Mouse (Mus musculus) G1E (cell line): Measurements from ENCODE around the gene Slc35b2. TPM values are rescaled to one million over a fixed set of nuclear protein-coding genes. Genes with fewer than 3 reads are reported as not detected.

Experiments
- ATAC-seq: 2 replicates; pipeline ENCODE4 v1.8.0; 2016; ENCODE audit warnings: mild to moderate bottlenecking; ENCODE audit not compliant: insufficient number of reproducible peaks, poor library complexity, low FRiP score, severe bottlenecking; ENCODE audit errors: extremely low read depth
- DNase-seq: peaks from one replicate; pipeline ENCODE4 v3.0.0; 2012; ENCODE audit warnings: low spot score
- H3K27me3 ChIP-seq: 2 replicates; pipeline ENCODE4 v1.6.1; 2012; ENCODE audit warnings: mild to moderate bottlenecking, low read length, inconsistent platforms; ENCODE audit not compliant: insufficient read depth
- H3K36me3 ChIP-seq: replicated peaks from 2 replicates; pipeline ENCODE3; 2012; ENCODE audit warnings: mild to moderate bottlenecking, inconsistent platforms
- H3K4me1 ChIP-seq: 2 replicates; pipeline ENCODE4 v1.6.1; 2012; ENCODE audit warnings: low read depth, low read length, inconsistent platforms, mixed read lengths; ENCODE audit not compliant: insufficient read depth
- H3K4me3 ChIP-seq: 2 replicates; pipeline ENCODE4 v1.5.1; 2012; ENCODE audit warnings: low read depth, mild to moderate bottlenecking, inconsistent platforms, low read length, moderate library complexity, mixed read lengths
- H3K9me3 ChIP-seq: replicated peaks from 2 replicates; pipeline ENCODE4 v1.6.1; 2012; ENCODE audit warnings: inconsistent platforms
- CTCF ChIP-seq: IDR thresholded peaks from 2 replicates; pipeline ENCODE4 v1.5.1; 2012; ENCODE audit warnings: low read depth, low read length, inconsistent platforms, mixed read lengths
- GATA1 ChIP-seq: IDR thresholded peaks from 2 replicates; pipeline ENCODE4 v1.6.1; 2012; ENCODE audit warnings: borderline replicate concordance, low read length, inconsistent platforms, mixed read lengths
- GATA2 ChIP-seq: IDR thresholded peaks from 2 replicates; pipeline ENCODE4 v1.6.1; 2012; ENCODE audit warnings: low read depth, low read length, inconsistent platforms, borderline replicate concordance
- POLR2AphosphoS5 ChIP-seq: IDR thresholded peaks from 2 replicates; pipeline ENCODE4 v1.6.1; 2012; ENCODE audit warnings: low read depth, low read length, inconsistent platforms; ENCODE audit not compliant: insufficient replicate concordance
- TAL1 ChIP-seq: conservative IDR thresholded peaks from 2 replicates; pipeline ENCODE4 v1.6.1; 2012; ENCODE audit warnings: low read depth, low read length, inconsistent platforms, mixed read lengths
- polyA plus RNA-seq: library from polyadenylated mRNA; stranded (reverse); fragments of >175 nt; gene quantifications from 2 replicates; pipeline ENCODE4 v1.2.3, GENCODE M21; 2012
- total RNA-seq, 2 experiments: library from RNA; stranded (forward) in 1 of 2; stranded (reverse) in 1 of 2; fragments of 200-1000 nt in 1 of 2; fragments of >200 nt in 1 of 2; fragmentation: Nextera tagmentation in 1 of 2; gene quantifications; 2 replicates each; pipeline ENCODE4 v1.2.3; 2014 to 2017

Gene Slc35b2
- total and polyA plus RNA-seq, 3 experiments: 24.9 to 77.1 (median 46.5) TPM

- ATAC-seq: 0 out of 2 replicates have a peak, but pooled peaks have one; percentile 10
- peak overlapping the region; percentile 47; the same call in 1 of the 2 replicates for H3K4me3 ChIP-seq
- peaks cover 82% of the 10 kb centered on the region for H3K4me1 ChIP-seq
- peaks cover 85% of the 10 kb centered on the region for H3K36me3 ChIP-seq
- H3K9me3 ChIP-seq: no peaks in the 10 kb centered on the region
- H3K27me3 ChIP-seq: no peaks in the 10 kb centered on the region
- TF ChIP-seq CTCF: no peak
- TF ChIP-seq GATA2: no peak
- TF ChIP-seq POLR2AphosphoS5: peak; percentile 67
- no peak for TF ChIP-seq GATA1
- DNase-seq: no peak
These were observed 2.9 kb downstream of the Slc35b2 start for GRCm38 (mm10) chr17:45566360-45567161.

GRCm38 (mm10) chr17:45567162-45567601, 3.5 kb downstream of the Slc35b2 start:
- TF ChIP-seq GATA1 (no peak), POLR2AphosphoS5 (peak; percentile 78)
- H3K4me1 ChIP-seq: peaks cover 84% of the 10 kb centered on the region

GRCm38 (mm10) chr17:45568990-45569389, 5.3 kb downstream of the Slc35b2 start:
- ATAC-seq (no peak), DNase-seq (no peak)
- peak; percentile 2; the same call in 1 of the 2 replicates for TF ChIP-seq CTCF
- TF ChIP-seq POLR2AphosphoS5: no peak
- no peak for TF ChIP-seq TAL1
- TF ChIP-seq GATA1: no peak
- no peaks in the 10 kb centered on the region for H3K9me3 ChIP-seq
- peaks cover 78% of the 10 kb centered on the region for H3K4me1 ChIP-seq
- peaks cover 80% of the 10 kb centered on the region for H3K36me3 ChIP-seq
- peak overlapping the region; percentile 34; the same call in 1 of the 2 replicates for H3K4me3 ChIP-seq
- H3K27me3 ChIP-seq: no peaks in the 10 kb centered on the region

More at GRCm38 (mm10) chr17:45567162-45567601, 3.5 kb downstream of the Slc35b2 start:
- DNase-seq: no peak
- no peaks in the 10 kb centered on the region for H3K27me3 ChIP-seq
- H3K4me3 ChIP-seq: peak overlapping the region; percentile 20; the same call in 1 of the 2 replicates
- peaks cover 84% of the 10 kb centered on the region for H3K36me3 ChIP-seq
- ATAC-seq: no peak
- H3K9me3 ChIP-seq: no peaks in the 10 kb centered on the region

- H3K4me3 ChIP-seq: peak overlapping the region; percentile 31; the same call in 1 of the 2 replicates
- H3K27me3 ChIP-seq: no peaks in the 10 kb centered on the region
- H3K36me3 ChIP-seq: peaks cover 76% of the 10 kb centered on the region
- ATAC-seq (no peak), DNase-seq (no peak)
- no peaks in the 10 kb centered on the region for H3K9me3 ChIP-seq
- peaks cover 78% of the 10 kb centered on the region for H3K4me1 ChIP-seq
- TF ChIP-seq POLR2AphosphoS5 (no peak; the same call in 1 of the 2 replicates), GATA1 (no peak), TAL1 (no peak), CTCF (no peak), GATA2 (no peak)
These were observed 6.3 kb downstream of the Slc35b2 start for GRCm38 (mm10) chr17:45569999-45570398.

- DNase-seq (peak; percentile 75), ATAC-seq (peak; percentile 11; the same call in 1 of the 2 replicates)
- Histone ChIP-seq H3K36me3 (peaks cover 54% of the 10 kb centered on the region), H3K4me3 (peak overlapping the region; percentile 92), H3K9me3 (no peaks in the 10 kb centered on the region), H3K27me3 (no peaks in the 10 kb centered on the region), H3K4me1 (peaks cover 64% of the 10 kb centered on the region)
- TF ChIP-seq CTCF (no peak), POLR2AphosphoS5 (no peak; the same call in 1 of the 2 replicates), GATA2 (no peak), GATA1 (no peak), TAL1 (no peak)
These were observed 8.7 kb downstream of the Slc35b2 start for GRCm38 (mm10) chr17:45572103-45573086.
